Mouse (Mus musculus): ENCODE results near the gene Tspan31.
A peak's percentile ranks its signal among the peaks of the same experiment; 100 is the strongest.

The Tspan31 gene

GRCm38 (mm10) chr10:127041774-127042338, 28.2 kb downstream of the Tspan31 start:
- peak; percentile 94 for DNase-seq (ENCODE audit: low read depth)

- DNase-seq (ENCODE audit: low read depth): peak; percentile 27
Measured at GRCm38 (mm10) chr10:127041274-127041766, 28.7 kb downstream of the Tspan31 start, which contains the start of the genes Mettl1 and Eef1akmt3. TSS of gene Mettl1 (plus strand) at chr10:127041414. TSS of gene Eef1akmt3 (minus strand) at chr10:127041513.

GRCm38 (mm10) chr10:127040569-127041214, 29.4 kb downstream of the Tspan31 start:
- DNase-seq (ENCODE audit: low read depth): no peak

- no peak for DNase-seq (ENCODE audit: low read depth)
Measured at GRCm38 (mm10) chr10:127037641-127038040, 32.4 kb downstream of the Tspan31 start.

- no peak for DNase-seq (ENCODE audit: low read depth)
Measured at GRCm38 (mm10) chr10:127036273-127036672, 33.8 kb downstream of the Tspan31 start.

- DNase-seq (ENCODE audit: low read depth): no peak
Measured at GRCm38 (mm10) chr10:127033301-127033741, 36.7 kb downstream of the Tspan31 start.

GRCm38 (mm10) chr10:127030336-127031296, 39.4 kb downstream of the Tspan31 start, which contains the start of gene Tsfm:
TSS of gene Tsfm (minus strand) at chr10:127030840.
- DNase-seq (ENCODE audit: low read depth): peak; percentile 90

GRCm38 (mm10) chr10:127018422-127018821, 51.6 kb downstream of the Tspan31 start:
- DNase-seq (ENCODE audit: low read depth): no peak

All from 416B (cell line).